Mouse (Mus musculus) G1E-ER4 (cell line): Measurements from ENCODE around the gene Cox7a2l. TPM values are rescaled to one million over a fixed set of nuclear protein-coding genes. Genes with fewer than 3 reads are reported as not detected.

Source experiments
- GATA1 ChIP-seq: IDR thresholded peaks from one replicate; pipeline ENCODE4 v1.8.0; 2012; ENCODE audit warnings: low read length, inconsistent platforms
- polyA plus RNA-seq: library from polyadenylated mRNA; stranded (reverse); fragments of >175 nt; gene quantifications from 2 replicates; pipeline ENCODE4 v1.2.3, GENCODE M21; 2012

Gene Cox7a2l
- polyA plus RNA-seq, 1 experiment: 10.2 TPM

DNA sequence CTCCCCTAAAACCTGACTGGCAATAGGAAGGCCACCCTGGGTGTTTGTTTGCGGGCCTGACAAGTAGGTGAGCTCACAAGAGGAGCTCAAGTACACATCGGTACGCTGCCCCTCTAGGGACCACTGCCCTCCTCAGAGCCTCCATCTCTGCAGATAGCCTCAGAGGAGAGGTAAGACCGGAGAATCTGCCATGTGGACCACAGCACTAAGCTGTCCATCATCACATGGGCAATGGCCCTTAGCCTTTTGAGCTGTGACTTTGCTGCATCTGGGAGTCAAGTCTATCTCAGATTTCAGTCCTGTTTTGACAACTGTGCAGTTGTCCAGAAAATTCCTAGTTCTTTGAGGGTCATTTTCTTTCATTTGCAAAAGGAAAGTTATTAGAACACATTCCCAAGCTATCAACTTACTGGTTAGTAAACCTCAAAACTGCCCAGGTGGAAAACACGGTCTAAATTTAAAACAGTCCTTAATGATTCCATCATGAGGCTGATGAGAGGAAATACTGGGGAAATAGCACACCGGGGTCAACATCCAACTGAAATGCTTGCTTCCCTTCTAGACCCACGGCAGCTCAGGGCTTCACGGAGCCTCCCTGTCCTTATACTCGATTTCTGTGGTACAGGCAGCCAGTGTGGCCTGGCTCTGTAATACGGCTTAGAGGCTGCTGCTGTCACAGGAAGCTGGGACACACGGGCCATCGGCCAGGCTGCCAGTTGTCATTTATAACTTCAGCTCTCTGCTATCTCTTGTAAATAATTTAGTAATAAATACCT is 22.3 kb upstream of the Cox7a2l start:
- TF ChIP-seq GATA1: no peak

DNA sequence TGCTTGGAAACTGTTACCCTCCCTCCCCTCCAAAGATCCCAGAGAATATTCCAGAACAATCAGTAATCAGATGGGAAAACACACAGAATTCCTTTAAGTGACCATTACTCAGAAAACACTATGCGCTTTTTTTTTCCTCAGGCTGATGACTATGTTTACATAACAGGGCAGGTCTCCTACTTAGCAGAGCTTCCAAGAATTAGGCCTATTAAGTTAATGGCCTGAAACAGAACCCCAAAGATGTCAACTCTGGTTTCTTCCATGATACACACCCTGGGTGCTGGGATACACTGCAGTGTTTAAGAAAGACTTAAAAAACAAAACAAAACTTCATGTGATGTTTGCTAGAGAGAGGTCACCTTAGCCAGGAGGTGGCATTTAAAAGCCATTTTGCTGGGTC is 21.6 kb upstream of the Cox7a2l start:
- TF ChIP-seq GATA1: no peak

DNA sequence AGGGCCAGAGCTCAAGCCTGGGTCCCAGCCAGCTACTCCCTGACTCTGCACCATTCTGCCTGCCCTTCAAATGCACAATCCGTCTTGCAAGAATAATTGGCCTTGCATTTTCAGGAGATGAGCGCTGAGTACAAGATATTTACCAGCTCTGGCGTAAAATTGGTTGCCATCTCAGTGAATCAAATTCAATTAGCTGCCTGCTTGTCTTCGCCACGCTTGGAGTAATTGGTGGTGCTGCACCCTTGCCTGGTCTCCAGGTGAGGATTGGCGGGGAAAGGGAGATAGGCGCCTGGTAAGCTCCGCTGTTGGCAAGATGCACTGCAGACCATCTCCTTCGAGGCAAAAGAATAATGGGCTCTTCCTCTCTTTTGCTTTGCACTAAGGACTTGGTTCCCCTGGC is 21.0 kb upstream of the Cox7a2l start:
- TF ChIP-seq GATA1: no peak

DNA sequence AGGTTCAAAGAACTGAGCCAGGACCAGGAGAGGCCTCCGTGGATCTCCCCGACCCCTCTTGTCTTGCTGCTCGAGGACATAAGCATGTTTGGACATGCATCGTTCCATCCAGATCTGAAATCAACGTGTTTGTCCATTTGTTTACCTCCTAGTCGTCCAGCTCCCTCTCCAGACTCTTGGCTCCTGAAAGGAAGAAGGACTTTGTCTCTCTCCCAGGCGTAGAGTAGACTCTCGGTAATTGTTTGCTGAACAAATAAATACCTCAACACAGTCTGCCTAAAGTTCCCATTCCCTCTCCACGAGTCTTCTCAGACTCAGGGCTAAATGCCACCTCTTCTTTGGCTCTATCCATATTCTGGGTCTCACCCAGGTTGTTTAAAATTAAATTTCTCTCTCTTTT is 16.0 kb upstream of the Cox7a2l start:
- TF ChIP-seq GATA1: no peak

DNA sequence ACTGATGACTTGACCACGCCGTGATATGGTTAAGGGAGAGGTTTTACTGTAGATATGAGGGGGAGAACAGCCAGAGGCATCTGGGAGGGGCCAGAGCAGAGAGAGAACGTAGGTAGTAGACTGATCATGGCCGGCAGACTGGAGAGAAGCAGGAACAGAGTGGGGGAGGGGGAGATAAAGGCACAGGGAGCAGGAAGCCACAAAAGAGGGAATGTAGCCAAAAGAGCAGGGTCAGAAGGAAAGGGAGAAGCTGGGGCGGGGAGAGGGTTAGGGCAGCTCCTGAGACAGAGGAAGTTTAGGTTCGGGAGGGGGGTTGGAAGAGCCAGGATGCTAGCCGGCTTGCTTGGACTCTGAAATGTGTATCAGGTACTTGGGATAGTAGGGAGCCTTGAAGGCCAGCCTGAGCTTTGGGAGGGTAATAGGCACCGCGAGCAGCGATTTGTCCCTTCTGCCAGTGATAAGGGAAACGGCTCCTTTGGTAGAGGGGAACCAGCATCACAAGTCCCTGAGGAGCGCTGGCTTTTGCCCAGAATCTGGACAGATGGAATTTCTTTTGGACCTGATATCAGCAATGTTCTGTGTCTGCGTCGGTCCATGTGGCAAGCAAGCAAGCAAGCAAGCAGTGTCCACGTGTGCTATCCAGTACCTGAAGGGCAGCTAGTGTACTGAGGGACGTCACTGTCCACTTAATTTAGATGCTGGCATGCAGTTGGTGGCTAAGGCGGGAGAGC is 10.7 kb upstream of the Cox7a2l start:
- TF ChIP-seq GATA1: no peak

DNA sequence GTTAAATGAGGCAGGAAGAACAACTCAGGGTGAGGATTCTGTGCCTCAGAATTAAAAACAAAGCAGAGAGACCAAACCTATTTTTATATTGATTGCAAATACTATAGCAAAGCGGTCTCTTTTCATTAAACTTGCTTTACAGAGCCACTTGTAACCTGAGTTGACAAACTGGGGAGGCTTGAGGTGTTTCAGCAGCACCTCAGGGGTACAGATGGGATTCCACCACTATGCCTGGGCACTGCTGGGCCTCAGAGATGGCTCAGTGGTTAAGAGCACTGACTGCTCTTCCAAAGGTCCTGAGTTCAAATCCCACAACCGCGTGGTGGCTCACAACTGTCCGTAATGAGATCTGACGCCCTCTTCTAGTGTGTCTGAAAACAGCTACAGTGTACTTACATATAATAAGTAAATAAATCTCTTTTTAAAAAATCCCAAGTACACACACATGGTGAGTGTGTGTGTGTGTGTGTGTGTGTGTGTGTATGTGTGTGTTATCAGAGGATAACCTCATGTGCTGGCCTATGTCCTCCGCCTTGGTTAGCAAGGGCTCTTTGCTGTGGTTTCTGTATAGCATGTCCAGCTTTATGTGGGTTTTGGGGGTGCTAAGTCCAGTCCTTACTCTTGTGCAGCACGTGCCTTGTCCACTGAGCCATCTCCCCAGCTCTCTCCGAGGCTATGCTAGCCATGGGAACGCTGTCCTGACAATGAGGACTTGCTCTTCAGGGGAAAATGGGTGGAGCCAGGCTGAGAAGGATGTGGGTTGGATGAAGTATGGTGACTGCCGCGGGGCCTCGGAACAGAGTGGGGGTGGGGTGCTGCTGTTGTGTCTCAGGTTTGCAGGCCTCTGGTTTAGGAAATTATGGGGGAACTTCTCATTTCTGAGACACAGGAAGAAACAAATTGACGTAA is 9.7 kb upstream of the Cox7a2l start:
- TF ChIP-seq GATA1: no peak

DNA sequence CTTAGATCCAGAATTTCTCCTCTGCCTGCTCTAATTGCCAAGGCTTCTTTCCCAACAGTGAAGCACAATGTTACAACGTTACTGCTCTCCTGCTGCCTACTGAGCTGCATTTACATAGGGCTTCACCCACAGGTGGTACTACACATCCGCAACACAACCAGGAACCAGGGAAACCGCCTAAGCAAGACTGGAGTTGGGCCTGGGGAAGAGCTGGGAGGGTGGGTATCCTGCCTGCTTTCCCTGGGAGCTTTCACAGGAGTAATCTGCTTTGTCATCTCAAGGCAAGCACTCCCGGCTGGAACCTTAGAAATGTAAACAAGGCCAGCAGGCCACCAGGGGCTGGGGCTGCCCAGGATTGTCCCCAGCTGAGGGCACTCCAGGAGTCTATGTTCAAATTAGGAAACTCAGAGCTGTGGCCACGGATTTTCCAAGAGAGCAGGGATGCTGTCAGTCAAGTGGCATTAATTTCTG is 9.0 kb upstream of the Cox7a2l start:
- TF ChIP-seq GATA1: no peak

DNA sequence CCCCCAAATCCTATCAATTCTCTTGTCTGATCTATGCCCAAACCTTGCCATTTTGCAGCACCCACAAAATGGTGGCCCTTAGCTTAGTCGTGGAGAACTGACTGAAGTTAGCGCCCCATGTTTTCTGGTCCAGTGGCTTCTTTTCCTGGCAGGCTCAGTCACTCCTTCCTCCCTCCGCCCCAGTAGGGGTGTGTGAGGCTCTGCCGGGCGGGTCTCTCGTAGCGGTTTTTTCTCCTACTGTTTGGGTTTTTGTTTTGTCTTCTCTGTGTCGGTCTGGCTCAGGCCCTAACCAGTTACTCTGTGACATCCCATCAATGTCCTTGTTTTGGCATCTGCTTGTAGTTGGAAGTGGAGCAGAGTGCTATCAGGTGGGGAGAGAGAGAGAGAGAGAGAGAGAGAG is 8.5 kb upstream of the Cox7a2l start:
- no peak for TF ChIP-seq GATA1

DNA sequence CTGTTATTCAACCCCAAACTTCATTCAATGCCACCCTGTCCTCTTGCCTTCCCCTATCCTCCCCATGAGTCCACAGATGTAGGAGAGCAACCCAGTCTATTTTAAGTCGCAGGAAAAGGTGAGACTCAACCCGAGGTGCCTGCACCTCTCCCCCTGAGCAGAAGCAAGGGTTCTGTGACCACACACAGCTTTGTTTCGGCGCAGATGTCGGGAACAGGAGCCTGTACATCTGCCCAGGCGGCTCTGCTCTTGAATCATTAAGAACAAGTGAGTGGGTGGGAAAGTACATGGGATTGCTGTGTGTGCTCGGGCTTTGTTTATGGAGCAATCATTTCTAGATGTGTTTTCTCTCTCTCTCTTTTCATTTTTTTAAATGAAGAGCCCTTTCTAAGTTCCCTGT is 7.6 kb upstream of the Cox7a2l start:
- no peak for TF ChIP-seq GATA1

DNA sequence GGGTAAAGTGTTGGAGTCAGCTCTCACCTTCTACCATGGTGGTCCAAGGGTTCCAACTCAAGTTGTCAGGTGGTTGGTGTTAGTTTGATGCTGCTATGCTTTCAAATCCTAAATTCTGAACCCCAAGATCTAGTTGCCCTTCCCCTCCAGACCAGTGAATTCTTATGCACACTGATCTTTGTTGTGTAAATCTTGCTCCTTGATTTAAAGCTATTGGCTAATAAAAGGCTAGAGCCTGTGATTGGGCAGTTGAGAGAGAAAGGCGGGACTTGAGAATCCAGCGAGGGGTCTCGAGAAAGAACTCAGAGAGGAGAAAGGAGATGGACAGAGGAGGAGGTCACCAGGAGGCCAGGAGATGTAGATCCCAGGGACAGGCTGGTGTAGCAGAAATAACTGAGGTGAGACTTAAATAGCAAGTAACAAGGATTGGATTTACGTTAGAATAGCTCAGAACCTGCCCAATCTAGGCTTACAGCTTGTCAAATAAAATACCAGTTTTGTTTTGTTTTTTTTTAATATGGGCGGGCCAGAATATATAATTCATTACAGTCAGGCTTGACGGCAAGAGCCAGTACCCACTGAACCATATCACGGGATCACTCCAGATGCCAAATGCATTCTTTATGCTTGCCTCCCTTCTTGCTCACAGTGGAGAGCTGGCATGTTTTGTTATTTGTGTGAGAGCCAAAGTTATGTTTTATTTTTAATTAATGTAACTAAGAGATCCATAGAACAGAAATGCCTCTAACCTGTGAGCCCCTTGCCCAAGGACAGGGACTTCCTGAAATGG is 5.7 kb upstream of the Cox7a2l start:
- TF ChIP-seq GATA1: no peak

DNA sequence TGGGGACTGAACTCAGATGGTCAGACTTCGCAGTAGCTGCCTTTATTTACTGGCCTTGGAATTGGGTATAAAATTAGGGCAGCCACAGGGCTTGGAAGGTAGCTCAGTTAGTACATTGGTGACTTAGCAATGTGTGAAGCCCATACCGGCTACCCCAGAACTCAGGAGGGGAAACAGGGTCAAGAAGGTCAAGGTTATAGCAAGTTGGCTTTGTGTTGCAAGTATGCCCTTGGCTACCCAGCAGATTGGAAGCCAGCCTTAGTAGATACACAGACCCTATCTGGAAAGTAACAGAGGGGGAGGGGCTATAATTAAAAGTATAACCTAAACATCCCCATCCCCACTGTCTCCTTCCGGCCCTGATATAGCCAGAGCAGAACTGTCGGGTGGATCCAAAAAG is 4.8 kb upstream of the Cox7a2l start:
- TF ChIP-seq GATA1: no peak

DNA sequence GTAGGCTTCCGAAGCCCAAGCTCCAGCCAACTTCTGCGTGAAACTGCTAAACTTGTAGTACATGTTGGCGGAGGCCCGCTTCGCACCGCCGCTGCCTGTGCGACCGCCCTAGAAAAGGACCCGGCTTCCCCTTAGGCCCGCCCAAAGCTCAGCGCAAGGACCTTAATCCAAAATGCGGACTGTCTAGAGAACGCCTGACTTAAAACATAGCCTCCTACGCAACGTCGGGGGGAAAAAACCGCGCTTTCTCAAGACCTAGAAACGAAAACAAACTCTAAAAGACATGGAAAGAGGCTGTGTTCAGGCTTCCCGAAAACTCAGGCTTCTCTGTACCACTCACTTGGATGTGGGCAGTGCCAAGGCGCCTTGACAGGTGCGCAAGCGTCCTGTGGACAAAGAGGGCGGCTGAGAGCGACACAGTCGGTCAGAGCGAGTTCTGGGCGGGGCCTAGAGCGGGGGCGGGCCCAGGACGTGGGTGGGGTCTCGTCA is 2.9 kb downstream of the Cox7a2l start:
- no peak for TF ChIP-seq GATA1

DNA sequence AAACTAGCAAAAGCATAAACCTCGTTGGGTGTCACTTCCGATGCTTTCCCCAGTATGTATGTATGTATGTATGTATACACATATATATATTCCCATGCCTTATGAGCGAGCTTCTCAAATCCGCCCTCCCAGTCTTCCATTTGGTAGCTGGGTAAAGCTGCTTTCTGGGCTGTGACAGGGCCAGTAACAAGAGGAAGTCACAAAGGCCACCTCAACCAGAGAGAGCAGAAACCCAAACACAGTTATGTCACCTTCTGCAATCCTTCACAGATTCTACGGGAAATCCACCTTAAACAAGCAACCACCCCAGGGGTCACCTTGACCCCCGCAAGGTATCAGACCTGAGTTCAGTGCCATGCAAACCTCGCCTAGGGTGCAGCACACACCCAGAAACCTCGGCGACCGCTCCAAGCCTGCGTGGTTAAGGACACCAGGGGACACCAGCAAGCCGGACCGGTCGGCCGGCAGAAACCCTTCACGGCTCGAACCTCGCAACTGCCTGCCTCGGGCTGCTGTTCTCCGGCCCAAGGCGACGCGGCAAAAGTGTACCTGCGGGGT is 3.4 kb downstream of the Cox7a2l start:
- no peak for TF ChIP-seq GATA1

DNA sequence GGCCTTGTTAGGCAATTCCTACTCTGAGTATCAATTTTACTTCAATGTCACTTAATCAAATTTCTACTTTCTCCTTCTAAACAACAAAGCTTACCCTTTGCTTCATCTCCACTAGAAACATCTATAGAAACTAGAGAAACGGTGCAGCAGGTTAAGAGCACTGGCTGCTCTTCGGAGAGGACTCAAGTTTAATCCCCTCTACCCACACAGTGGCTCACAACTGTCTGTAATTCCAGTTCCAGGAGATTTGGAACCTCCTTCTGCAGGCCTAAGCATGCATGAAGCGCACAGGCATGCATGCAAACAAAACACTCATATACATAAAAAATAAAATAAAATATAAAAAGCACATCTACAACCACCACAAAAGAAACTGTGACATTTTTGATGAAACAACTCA is 5.0 kb downstream of the Cox7a2l start:
- no peak for TF ChIP-seq GATA1

DNA sequence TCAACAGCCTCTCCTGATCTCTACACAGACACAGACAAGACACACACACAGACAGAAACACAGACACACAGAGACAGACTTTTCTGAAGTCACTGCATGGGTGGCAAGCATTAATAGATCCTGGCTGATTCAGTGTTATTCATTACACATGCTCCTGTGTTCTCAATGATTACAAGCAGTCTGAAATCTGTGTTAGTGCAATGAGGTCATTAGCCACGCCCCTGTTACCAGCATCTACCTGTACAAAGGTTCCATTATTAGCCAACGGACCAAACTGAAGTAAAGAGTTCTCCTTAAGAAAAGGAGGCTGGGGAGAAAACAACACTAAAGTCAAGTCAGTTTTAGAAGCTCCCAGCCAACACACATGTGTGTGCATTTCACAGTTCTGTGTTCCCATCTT is 13.4 kb downstream of the Cox7a2l start:
- TF ChIP-seq GATA1: no peak
